Mouse (Mus musculus): ENCODE results near the gene Gm7347.
"Not testable (repeated sequence)": the region's sequence is repeated elsewhere in the genome, so short reads cannot be mapped to it uniquely, and the experiment has no call there.

- not testable (repeated sequence) for TF ChIP-seq CTCF (IDR thresholded peaks at IDR 0.05; ENCODE audit: low read depth); EP300 (optimal IDR thresholded peaks at IDR 0.05)
Observed at GRCm38 (mm10) chr5:26006937-26007695, 51.3 kb downstream of the Gm7347 start.
